Mouse (Mus musculus) yolk sac, embryonic 10.5 days (tissue): ENCODE data around the gene Srp54a.
"Not testable (repeated sequence)": the region's sequence is repeated elsewhere in the genome, so short reads cannot be mapped to it uniquely, and the experiment has no call there.

Source experiments
- DNase-seq: peaks from one replicate; pipeline ENCODE4 v3.0.0-alpha.2; 2017; ENCODE audit warnings: low spot score

Srp54a gene

GRCm38 (mm10) chr12:55124731-55125130 is 44.7 kb downstream of the Srp54a start:
- not testable (repeated sequence) for DNase-seq

- DNase-seq: not testable (repeated sequence)
Observed at GRCm38 (mm10) chr12:55135540-55135939, 55.5 kb downstream of the Srp54a start.

DNA sequence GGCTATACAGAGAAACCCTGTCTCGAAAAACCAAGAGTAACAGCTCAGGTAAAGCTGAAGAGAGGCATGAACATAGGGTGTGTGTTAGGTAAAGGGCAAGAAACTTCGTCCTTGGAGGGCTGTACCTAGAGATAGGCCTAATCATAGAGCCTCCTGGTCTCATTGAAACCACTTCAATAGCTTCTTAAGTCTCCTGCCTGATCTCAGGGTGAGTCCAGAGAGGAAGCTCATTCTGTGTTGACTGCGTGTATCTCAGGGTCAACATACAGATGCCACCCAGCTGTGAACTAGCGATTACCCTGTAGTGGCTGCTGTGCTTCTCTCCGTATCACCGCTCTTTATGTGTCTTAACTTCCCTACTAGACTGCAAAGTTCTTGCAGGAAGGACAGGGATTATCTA is 57.8 kb downstream of the Srp54a start:
- not testable (repeated sequence) for DNase-seq

GRCm38 (mm10) chr12:55154559-55155448 is 74.7 kb downstream of the Srp54a start, which contains the start of gene Srp54b:
Gene Srp54b (plus strand): TSS chr12:55155104.
- DNase-seq: not testable (repeated sequence)

- not testable (repeated sequence) for DNase-seq
Observed at GRCm38 (mm10) chr12:55155449-55155783, 75.4 kb downstream of the Srp54a start.
